Mouse (Mus musculus) ovary, postnatal 36 days (tissue): Measurements from ENCODE around the gene Hey2.

Experiments
- DNase-seq: peaks from one replicate; pipeline ENCODE4 v3.0.0; 2022; ENCODE audit warnings: low spot score, mixed read lengths

The Hey2 gene

DNA sequence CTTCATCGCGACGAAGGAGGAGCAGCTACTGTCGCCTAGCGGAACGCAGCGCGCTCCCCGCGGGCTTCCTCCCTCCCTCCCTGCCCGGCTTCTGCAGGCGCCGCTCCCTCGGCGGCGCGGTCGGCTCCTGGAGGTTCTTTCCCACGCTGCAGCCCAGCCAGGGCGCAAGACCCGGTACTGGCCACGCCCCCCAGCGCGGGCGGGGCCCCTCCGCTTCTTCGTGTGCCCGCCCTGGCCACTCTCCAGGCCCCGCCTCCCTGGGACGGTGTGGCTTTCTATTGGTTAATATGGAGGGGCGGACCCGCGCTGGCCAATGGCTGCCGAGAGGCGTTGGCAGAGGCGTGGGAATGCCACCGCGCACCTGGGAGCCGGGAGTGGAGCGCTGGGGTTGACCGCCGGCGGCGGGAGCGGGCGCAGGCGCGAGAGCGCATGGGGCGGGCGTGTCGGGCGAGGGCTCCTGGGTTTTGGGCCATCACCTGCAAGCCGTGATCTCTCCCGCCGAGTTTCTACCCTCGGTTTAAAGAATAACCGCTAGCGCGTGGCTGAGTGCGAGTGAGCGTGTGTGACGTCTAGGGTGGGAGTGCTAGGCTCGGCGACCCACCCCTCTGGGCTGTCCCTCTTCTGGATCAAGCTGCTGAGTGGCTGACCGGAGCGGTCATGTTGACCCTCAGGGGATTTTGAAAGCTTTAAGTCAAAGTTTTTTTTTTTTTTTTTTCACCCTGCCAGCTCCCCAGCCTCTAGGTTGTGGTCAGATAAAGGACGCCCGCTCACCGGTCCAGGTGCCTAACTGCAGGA, at the start of gene Hey2:
Gene Hey2 (minus strand): TSS at position 159 of the 795 bp plus-strand sequence.
- DNase-seq: peak; percentile 99

DNA sequence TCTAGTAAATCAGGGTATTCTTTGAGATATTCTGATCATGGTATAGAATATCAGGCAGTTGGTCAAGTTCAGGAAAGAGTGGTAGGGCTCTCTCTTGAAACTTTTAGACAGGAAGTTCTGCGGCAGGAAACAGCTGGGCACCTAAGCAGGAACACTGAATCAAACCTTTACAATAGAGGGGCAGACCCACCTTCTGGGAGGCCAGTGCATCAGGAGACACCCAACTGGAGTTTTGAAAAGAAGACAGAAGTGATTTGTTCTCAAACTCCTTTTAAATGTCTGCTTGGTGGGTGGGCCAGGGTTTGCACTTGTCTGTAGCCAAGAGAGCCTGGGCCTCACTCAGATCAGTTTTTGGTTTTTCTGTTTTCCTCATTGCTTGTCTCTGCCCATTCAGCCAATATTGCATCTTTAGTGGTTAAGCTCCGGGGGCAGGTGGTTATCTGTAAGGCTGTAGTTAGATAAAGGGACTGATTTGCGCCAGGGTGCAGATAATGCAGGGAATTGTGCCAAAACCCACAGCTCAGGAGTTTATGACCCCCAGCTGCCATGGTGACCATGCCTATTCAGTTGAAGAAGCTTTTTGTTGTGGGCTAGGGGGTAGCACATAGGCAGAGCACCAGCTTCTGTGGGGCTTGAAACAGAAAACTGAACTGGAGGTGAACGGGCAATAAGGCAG, 40.6 kb upstream of the Hey2 start:
- DNase-seq: no peak

DNA sequence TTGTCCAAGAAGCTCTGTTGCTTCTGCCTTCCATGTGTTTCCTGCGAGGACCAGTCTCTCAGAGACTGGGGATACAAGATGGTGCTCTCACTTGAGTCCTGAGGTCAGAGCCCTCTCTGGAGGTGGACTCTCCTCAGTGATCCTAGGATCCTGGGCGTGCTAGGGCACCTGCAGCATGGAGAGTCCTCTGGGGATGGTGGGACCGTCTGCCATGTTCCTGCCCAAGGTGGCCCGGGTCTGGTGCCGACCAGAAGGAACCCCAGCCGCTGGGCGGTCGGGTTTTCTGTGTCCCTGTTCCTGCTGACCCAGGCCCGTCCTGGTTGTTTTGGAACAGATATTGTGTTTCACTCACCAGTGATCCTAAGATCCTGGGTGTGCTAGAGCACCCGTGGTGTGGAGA, 38.5 kb upstream of the Hey2 start:
- no peak for DNase-seq

DNA sequence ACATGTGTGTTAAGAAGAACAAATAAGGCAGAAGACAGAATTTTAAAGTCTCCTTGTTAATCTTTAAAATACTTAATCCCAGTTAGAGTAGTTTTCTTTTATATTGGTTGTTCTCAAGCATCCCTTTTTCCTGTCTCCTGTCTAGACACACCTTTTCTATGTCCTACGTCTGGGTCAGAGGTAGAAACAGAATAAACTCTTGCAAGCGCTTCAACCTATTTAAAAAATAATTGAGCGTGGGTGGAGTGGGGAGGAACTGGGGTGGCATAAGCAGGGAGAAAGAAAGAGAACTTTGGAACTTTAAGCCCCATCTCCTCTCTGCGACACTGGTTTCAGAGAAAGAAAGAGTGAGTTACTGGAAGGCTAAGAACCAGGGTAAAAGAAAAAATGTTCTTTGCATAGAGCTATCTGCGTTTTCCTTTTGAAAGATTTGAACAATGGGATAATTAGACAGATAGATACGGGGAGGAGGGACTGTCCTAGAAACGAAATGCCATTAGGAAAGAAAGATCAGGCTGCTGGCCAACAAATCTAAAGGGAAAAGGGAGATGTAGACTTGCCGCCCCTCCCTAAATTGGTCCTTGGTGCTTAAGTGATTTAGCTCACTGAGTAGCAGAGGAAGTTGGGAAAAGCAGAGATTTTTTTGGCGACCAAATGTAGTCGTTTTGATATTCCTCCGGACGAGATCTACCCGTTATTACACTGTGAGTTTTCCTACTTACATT, 2.7 kb upstream of the Hey2 start:
- DNase-seq: no peak

DNA sequence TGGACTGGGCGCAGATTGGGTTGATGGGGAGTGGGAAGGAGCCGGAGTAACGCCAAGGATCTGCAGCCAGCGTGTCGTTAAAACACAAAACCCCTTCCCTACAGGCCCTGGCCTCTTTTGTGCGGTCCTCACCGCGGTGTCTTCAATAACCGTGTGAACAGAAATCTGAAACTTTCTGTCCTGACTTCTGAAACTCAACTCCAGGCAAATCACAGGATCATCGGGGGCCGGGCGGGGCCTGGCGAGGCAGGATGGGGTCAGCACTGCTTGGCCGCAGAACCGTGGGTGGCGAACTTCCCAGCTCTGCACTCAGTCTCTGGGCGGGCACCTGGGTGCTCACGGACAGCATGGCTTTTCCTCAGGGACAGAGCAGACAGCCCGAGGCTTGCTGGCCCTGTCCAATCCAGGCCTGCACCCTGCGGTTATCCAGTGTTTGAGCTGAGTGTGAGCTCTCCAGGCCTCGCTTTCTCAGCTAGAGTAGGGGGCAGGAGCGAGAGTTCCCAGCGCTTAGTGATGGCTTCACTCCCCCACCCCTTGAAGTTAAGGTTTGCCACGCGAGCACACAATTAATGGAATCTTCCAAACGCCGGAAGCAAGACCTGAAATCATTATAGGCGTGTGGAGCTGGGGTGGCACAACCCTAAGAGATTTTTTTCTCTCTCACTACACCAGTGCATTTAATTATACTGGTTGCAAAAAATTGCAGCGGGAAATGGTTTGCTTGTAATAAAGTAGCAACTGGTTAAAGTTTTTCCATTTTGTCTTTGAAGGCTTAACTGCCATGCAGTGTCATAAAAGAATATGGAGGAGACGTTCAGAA, 1.8 kb upstream of the Hey2 start:
- DNase-seq: peak; percentile 49

DNA sequence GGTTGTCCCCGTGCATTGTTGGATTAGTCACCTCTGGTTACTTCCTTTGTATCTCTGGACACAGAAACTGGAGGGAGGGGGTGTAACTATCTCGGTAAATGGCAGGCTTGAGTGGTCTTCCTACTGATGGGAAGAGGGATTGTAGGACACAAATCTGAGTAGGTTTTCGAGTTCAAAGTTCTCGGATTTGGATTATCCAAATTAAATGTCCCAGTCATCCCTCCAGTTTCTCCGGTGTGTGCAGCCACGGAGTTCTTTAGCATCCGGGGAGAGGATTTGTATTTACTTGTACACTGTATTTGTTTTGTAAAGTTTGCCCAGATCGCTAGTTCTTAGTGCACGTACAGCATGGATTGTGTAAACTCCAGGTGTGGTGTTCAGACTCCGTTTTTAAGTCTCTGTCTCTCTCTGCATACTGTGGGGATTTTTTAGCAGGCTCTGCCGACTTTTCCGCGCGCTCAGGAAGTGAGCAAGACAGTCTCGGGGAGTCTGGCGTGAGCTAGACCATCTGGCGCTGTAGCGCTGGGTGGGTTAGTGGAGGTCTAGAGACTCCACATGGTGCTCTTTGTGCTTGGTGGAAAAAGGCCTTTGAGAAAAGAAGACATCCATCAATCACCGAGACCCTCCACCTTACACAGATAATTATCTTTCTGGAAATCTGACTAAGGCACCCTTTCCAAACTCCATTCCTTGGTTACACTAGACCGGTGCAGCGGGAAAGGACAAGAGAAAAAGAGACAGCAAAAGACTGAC, 1.0 kb upstream of the Hey2 start:
- DNase-seq: peak; percentile 25

DNA sequence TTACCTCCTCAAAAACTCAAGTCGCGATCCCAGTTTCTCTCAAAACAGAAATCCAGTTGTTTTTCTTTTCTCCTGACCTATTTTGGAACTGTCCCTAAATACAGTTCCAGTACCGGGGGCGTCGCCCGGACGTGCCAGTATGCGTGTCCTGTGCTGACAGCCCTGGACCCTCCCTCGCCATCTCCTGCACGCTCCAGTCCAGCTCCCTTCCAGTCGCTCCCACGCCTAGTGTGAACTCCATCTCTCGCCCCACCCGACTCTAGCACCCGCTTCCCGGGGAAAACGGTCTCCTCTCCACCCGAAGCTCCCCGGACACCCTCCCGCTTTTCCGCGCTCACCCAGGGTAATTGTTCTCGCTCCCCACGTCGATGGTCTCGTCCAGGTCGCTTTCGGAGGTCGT, 373 bp downstream of the Hey2 start:
- DNase-seq: no peak

DNA sequence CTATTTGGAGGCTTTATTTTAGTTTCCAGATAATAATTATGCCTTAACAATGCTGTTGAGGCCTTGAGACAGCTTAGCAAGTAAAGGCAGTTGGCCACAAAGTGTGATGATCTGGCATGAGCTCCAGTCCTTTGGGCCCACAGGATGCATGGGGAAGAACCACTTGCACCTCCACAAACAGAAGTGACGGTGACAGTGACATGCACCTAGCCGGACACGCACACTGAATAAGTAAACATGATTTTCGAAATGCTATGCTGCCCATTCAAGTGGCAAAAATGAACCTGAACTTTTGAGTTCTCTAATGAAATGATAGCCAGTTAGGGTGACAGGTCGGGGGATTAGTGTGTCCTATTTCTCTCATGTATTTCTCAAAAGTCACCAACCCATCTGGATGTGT, 1.8 kb downstream of the Hey2 start:
- no peak for DNase-seq

DNA sequence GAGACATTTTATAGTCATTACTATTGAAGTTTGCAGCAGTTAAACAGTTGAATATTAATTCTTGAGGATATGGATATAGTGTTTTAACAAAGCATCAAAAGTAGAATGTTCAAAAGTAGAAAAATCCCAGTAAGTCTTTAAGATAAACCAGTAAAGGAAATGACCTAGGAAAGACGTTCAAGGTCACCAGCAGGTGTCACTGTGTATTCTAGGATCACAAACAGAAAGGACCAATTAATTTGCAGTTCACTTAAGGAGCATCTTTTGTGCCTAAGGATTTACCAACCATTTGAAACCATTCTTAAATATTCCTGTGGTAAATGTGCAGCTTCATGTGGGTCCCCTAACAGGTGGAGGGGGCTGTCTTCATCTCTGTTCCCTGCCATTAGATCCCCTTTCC, 4.4 kb downstream of the Hey2 start:
- DNase-seq: no peak

DNA sequence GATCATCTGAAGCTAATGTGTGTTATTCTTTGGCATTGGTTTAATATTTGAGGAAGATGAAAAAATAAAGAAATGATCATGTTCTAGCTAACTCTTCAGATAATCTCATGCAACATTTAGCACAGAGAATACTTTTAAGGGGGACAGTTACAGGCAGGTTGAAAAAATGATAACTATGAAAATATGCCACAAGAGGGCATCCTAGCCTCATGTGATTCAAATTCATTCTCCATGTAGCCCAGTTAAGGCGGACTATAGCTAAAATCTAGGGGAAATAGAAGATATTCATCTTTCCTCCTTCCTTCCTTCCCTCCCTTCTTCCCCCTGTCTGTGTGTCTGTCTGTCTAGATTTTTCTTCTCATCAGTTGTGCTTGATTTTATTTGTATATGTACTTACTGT, 17.6 kb downstream of the Hey2 start:
- DNase-seq: no peak

DNA sequence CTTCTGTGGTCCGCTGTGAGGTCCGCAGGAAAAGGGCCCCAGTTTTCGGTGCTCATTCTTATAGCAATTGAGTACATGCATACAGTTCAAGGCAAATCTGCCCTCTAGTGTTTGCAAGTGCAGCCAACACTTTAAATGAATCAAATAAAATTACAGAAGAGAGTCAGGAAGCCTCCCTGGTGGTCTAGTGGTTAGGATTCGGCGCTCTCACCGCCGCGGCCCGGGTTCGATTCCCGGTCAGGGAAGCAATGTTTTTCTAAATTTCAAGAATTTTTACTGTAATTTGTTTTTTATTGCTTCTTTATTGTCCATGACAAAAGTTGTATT, 31.7 kb downstream of the Hey2 start:
- DNase-seq: peak; percentile 65

DNA sequence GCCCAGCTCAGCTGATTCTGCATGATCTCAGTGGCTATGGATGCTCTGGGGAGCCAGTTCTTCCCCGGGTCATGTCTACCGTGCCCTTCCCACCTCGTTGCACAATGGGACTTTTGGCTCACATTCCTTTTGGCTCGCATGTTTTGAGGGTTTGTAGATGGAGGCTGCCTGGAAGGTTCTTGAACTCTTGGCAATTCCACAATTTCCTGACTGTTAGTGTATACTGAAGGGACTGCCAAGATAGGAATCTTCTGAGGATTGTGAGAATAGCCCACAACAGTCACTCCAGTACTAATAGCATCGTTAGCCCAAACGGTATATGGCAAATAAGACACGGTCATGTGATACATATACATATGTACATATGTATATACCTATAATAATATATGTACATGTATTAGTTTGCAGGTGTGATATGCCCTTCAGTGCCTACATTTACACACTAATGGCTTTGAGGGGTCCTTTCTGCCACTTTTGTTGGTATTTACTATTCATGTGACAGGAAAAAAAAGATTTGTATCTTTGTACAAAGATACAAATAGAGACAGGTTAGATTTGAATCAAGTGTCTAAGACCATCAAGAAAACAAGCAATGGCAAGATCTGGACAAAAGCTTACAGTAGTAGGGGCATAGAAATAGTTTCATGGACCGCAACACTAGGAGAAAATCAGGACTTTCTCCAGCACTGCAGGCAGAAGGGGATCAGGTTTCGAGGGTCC, 32.2 kb downstream of the Hey2 start:
- DNase-seq: no peak

DNA sequence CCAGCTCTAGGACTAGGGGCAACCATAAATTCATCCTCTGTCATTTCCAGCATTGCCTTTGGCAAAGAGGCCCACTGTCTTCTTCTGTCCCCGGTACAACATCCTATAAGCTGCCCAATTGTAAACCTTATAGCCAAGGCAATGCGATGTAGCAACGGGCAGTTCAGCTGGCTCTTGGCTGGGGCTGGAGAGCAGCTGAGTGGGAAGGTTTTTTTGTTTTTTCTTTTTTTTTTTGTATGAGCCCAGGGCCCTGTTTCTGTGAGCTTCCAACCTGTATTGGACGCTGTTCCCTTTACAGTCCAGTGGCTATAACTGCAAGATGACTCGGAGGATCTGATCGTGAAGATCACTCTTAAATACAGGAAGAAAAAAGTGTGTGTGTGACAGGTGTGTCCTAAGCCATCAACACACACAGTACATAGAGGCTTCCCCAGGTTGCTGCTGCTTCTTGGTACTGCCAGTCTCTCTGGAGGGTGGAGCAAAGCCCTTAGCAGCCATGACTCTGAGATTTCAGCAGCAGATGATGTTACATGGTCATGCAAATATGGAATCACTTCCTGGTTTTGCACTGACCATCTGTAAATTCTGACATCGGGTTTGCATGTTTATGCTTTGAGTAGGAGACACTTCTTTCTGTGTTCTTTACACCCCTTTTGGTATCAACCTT, 38.9 kb downstream of the Hey2 start:
- no peak for DNase-seq

DNA sequence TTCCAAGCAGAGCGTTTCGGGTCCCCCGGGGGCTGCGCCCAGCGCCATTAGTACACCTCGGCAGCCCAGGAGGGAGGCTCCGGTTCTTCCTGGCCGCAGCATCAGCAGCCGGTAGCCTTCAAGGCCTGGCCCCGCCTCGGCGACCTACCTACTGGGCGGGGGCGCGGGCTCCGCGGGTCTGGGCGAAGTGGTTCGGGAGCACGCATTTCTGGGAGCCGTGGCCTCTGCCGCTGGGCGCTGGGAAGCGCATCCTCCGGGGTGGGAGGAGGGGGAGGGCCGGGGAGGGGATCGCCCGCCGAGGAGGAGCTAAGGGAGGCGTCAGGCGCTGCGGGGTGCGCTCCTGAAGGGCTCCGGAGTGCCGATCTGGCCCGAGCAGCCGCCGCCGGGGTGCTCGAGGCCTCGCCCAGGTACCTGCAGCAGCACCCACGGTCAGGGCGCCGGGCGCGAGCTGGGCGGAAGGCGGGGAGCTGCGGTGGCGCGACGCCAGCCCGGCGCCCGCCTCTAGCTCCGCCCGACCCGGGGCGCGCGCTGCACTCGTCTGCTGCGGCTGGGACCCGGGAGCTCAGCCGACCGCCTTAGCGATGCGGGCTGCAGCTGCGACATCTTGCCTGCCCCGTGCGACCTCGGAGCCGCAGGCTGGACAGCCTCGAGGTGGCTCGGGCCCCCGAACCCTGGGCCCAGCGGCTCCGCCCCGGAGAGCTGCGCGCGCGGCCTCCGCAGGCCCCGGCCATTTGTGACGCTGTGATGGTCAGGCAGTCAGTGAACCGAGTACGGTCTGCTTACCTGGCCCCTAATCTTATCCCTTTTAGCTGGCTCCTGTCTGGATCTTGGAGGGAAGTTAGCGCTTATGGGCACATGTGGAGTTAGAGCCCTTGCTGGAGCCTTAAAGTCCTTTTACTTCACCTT, 39.7 kb downstream of the Hey2 start, which contains the start of gene Ncoa7:
Gene Ncoa7 (minus strand): TSS at position 646 of the 906 bp plus-strand sequence.
- DNase-seq: peak; percentile 86

DNA sequence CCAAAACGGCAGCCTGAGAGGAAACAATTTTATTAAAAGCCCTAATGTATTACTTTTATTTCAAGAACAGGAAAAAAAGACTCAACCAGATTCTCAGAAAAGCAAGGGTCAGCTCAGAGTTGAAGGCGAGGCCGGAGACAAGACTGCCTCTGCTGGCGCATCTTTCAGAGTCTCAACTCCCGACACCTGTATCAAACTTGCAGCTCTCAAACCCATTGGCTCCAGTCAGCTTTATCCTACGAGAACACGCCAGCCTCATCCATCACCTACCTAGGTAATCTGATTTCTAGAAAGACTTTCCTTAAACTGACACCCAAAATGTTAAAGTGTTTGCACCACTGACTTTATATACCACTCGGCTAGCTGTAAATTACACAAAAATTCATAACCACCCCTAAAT, 40.6 kb downstream of the Hey2 start:
- no peak for DNase-seq

DNA sequence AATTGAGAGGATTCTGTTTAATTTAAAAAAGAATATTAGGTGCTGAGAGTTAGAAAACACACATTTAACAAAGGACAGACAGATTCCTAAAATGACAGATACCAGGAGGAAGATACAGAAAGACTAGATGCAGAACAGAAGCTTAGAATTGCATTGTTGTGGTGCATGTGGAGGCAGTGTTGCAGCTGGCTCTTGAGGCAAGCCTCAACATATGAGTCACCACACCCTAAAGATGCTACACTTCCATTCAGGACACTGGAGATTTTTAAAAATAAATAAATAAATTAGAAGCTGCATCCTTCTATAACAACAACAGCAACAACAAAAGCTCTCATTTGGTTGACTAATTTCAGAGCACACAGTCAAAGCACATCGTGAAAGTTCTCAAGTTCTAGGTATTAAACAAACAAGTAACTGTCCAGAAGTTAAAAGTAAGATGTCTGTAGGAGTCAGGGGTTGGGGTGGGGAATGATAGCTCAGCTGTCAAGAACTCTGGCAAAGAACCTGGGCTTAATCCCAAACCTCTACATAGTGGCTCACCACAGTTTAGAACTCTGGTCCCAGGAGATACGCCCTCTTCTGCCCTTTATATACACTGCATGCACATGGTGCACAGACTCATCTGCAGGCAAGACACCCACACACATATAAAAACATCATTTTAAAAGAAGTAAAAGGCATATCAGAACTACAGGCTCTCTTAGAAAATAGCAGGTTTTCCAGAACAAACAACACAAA, 42.7 kb downstream of the Hey2 start:
- DNase-seq: no peak

DNA sequence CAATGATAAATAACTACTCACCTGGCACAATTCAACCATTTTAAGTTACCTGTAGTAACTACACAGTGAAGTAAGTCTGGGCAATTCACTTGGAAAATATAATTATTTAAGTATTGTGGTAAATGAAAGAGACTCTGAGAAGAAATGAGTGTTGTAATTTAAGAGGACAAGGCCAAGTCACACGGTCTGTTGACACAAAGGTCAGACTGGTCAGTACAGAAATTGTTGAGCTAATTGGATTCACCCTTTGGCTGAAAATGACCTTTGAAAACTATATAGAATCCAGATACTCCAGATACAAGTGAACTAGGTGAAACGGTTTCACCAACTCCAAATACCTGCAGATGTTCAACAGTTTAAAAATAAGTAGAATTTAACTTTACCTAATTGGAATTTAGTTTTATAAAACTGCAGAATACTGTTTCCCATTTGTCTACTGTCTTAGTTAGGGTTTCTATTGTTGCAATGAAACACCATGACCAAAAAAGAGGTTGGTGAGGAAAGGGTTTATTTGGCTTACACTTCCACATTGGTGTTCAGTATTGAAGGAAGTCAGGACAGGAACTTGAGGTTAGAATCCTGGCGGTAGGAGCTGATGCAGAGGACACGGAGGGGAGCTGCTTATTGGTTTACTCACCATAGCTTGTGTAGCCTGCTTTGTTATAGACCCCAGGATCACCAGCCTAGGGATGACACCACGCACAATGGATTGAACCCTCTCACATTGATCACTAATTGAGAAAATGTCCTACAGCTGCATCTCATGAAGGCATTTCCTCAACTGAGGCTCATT, 45.9 kb downstream of the Hey2 start:
- no peak for DNase-seq

DNA sequence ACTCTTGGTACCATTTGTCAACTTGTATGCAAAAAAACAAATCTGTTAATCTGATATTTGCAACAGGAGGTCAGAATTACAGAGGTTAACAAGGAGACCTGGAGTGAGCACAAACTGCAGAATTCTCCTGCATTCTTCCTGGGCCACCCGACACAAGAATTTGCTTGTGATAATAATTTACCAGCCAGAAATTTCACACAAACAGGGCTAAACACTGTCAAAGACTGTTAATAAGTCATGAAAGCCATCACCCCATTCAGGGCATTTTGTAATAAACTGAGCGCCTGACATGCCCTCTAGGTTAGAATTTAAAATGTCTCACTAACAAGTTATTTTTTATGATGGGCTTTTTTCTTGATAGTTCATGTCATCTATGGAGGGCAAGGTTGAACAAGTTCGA, 51.6 kb downstream of the Hey2 start:
- DNase-seq: no peak
